Mouse (Mus musculus) large intestine, adult 2 months (tissue): ENCODE results near the gene Tef. TPM values are rescaled to one million over a fixed set of nuclear protein-coding genes. Genes with fewer than 3 reads are reported as not detected.

Experiments
- DNase-seq: peaks from one replicate; pipeline ENCODE4 v3.0.0-alpha.2; 2012; ENCODE audit warnings: low read depth, low spot score
- WGBS: fragments of 180-500 bp; shearing (Covaris S2); methylation state at CpG from one replicate; pipeline ENCODE4 v1.1.7; 2018; 5-methylcytosine and 5-hydroxymethylcytosine counted together
- polyA plus RNA-seq: library from polyadenylated mRNA; depleted of rRNA; stranded (reverse); fragments of >200 nt; gene quantifications from 2 replicates; pipeline ENCODE4 v1.2.3, GENCODE M21; 2012; rRNA removed

Gene Tef
- polyA plus RNA-seq, 1 experiment: 5.9 TPM

- DNase-seq: no peak
- 13% methylated on average over 8 of the region's 8 CpGs for WGBS
Observed at GRCm38 (mm10) chr15:81860471-81861135, 58.4 kb downstream of the Tef start.

- no peak for DNase-seq
- WGBS: 60% methylated on average over 7 of the region's 7 CpGs
Observed at GRCm38 (mm10) chr15:81864238-81864637, 62.0 kb downstream of the Tef start.

- no peak for DNase-seq
- 93% methylated on average over 5 of the region's 5 CpGs for WGBS
Observed at GRCm38 (mm10) chr15:81869985-81870384, 67.8 kb downstream of the Tef start.

GRCm38 (mm10) chr15:81871604-81872261, 69.5 kb downstream of the Tef start, which contains the start of gene Phf5a:
Gene Phf5a (minus strand): TSS chr15:81871911.
- under 1% methylated on average over 30 of the region's 30 CpGs for WGBS
- peak; percentile 81 for DNase-seq

GRCm38 (mm10) chr15:81872262-81873136, 70.3 kb downstream of the Tef start, which contains the start of gene Aco2:
Gene Aco2 (plus strand): TSS chr15:81872309.
- under 1% methylated on average over 53 of the region's 53 CpGs for WGBS
- peak; percentile 99 for DNase-seq

Other genes with a start within 250 kb of the Tef start
- 17.0 and 31.3 TPM in 2 replicates for gene Ep300, start 217.1 kb upstream of the Tef start, polyA plus RNA-seq
- 14.1 and 14.7 TPM in 2 replicates for gene L3mbtl2, start 138.5 kb upstream of the Tef start, polyA plus RNA-seq
- 0.91 and 1.2 TPM in 2 replicates for gene Chadl, start 105.1 kb upstream of the Tef start, polyA plus RNA-seq
- gene Zc3h7b, start 57.4 kb upstream of the Tef start, polyA plus RNA-seq: 9.4 and 11.6 TPM in 2 replicates
- gene Rangap1, start 56.9 kb upstream of the Tef start, polyA plus RNA-seq: 42.1 and 45.6 TPM in 2 replicates
- 16.5 and 29.7 TPM in 2 replicates for gene Tob2, start 56.4 kb downstream of the Tef start, polyA plus RNA-seq
- 69.4 and 87.1 TPM in 2 replicates for gene Phf5a, start 69.5 kb downstream of the Tef start, polyA plus RNA-seq
- 327 and 443 TPM in 2 replicates for gene Aco2, start 69.9 kb downstream of the Tef start, polyA plus RNA-seq
- gene Polr3h, start 123.8 kb downstream of the Tef start, polyA plus RNA-seq: 8.6 and 10.1 TPM in 2 replicates
- 2.0 and 2.8 TPM in 2 replicates for gene Csdc2, start 134.3 kb downstream of the Tef start, polyA plus RNA-seq
- 14.3 and 16.1 TPM in 2 replicates for gene Pmm1, start 158.5 kb downstream of the Tef start, polyA plus RNA-seq
- gene 1700029P11Rik, start 178.1 kb downstream of the Tef start, polyA plus RNA-seq: not detected in 2 replicates
- gene Xrcc6, start 185.4 kb downstream of the Tef start, polyA plus RNA-seq: 16.8 and 18.9 TPM in 2 replicates
- 24.4 and 29.8 TPM in 2 replicates for gene Desi1, start 231.4 kb downstream of the Tef start, polyA plus RNA-seq
- 57.3 and 58.4 TPM in 2 replicates for gene Snu13, start 245.2 kb downstream of the Tef start, polyA plus RNA-seq